Mouse (Mus musculus): ENCODE measurements around the gene Gm10722. TPM values are rescaled to one million over a fixed set of nuclear protein-coding genes. Genes with fewer than 3 reads are reported as not detected.
A peak's percentile ranks its signal among the peaks of the same experiment; 100 is the strongest.
"Not testable (repeated sequence)": the region's sequence is repeated elsewhere in the genome, so short reads cannot be mapped to it uniquely, and the experiment has no call there.

Gm10722 gene
- polyA plus RNA-seq, 1 experiment: not detected

DNA sequence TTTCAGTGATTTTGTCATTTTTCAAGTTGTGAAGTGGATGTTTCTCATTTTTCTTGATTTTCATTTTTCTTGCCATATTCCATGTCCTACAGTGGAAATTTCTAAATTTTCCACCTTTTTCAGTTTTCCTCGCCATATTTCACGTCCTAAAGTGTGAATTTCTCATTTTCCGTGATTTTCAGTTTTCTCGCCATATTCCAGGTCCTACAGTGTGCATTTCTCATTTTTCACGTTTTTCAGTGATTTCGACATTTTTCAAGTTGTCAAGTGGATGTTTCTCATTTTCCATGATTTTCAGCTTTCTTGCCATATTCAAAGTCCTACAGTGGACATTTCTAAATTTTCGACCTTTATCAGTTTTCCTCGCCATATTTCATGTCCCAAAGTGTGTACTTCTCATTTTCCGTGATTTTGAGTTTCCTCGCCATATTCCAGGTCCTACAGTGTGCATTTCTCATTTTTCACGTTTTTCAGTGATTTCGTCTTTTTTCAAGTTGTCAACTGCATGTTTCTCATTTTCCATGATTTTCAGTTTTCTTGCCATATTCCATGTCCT lies 24.3 kb downstream of the Gm10722 start, which contains the start of gene Gm10717:
Gene Gm10717, plus strand, starts transcription at position 506 of the 556 bp plus-strand sequence.
- DNase-seq (ENCODE audit: low read depth): not testable (repeated sequence)

DNA sequence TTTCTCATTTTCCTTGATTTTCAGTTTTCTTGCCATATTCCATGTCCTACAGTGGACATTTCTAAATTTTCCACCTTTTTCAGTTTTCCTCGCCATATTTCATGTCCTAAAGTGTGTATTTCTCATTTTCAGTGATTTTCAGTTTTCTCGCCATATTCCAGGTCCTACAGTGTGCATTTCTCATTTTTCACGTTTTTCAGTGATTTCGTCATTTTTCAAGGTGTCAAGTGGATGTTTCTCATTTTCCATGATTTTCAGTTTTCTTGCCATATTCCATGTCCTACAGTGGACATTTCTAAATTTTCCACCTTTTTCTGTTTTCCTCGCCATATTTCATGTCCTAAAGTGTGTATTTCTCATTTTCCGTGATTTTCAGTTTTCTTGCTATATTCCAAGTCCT lies 24.9 kb downstream of the Gm10722 start:
- DNase-seq (ENCODE audit: low read depth): not testable (repeated sequence)

GRCm38 (mm10) chr9:3026136-3026535 lies 25.4 kb downstream of the Gm10722 start:
- not testable (repeated sequence) for DNase-seq (ENCODE audit: low read depth)

GRCm38 (mm10) chr9:3026741-3027140 lies 26.0 kb downstream of the Gm10722 start:
- not testable (repeated sequence) for DNase-seq (ENCODE audit: low read depth)

GRCm38 (mm10) chr9:3027200-3027599 lies 26.5 kb downstream of the Gm10722 start:
- peak; percentile 0 for DNase-seq (ENCODE audit: low read depth)

GRCm38 (mm10) chr9:3029276-3030000 lies 28.7 kb downstream of the Gm10722 start:
- not testable (repeated sequence) for DNase-seq (ENCODE audit: low read depth)

DNA sequence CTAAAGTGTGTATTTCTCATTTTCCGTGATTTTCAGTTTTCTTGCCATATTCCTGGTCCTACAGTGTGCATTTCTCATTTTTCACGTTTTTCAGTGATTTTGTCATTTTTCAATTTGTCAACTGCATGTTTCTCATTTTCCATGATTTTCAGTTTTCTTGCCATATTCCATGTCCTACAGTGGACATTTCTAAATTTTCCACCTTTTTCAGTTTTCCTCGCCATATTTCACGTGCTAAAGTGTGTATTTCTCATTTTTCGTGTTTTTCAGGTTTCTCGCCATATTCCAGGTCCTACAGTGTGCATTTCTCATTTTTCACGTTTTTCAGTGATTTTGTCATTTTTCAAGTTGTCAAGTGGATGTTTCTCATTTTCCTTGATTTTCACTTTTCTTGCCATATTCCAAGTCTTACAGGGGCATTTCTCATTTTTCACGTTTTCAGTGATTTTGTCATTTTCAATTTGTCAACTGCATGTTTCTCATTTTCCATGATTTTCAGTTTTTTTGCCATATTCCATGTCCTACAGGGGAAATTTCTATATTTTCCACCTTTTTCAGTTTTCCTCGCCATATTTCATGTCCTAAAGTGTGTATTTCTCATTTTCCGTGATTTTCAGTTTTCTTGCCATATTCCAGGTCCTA lies 30.1 kb downstream of the Gm10722 start:
- DNase-seq (ENCODE audit: low read depth): peak; percentile 100

GRCm38 (mm10) chr9:3034299-3034698 lies 33.6 kb downstream of the Gm10722 start, which contains the start of gene Gm17535:
Gene Gm17535, plus strand, starts transcription at chr9:3034599.
- DNase-seq (ENCODE audit: low read depth): not testable (repeated sequence)

- not testable (repeated sequence) for DNase-seq (ENCODE audit: low read depth)
Observed at GRCm38 (mm10) chr9:3036577-3036976, 35.9 kb downstream of the Gm10722 start, which contains the start of gene Gm10715. Gene Gm10715, plus strand, starts transcription at chr9:3036877.

GRCm38 (mm10) chr9:3038161-3038560 lies 37.4 kb downstream of the Gm10722 start:
- peak; percentile 6 for DNase-seq (ENCODE audit: low read depth)

Other genes starting within 250 kb of the Gm10722 start
- gene Gm11168, start 2.4 kb downstream of the Gm10722 start, polyA plus RNA-seq (2012; rRNA removed): not detected in 2 replicates
- not detected in 2 replicates for gene Gm10721, start 12.2 kb downstream of the Gm10722 start, polyA plus RNA-seq (2012; rRNA removed)
- not detected in 2 replicates for gene Gm10720, start 14.7 kb downstream of the Gm10722 start, polyA plus RNA-seq (2012; rRNA removed)
- not detected in 2 replicates for gene Gm10719, start 16.5 kb downstream of the Gm10722 start, polyA plus RNA-seq (2012; rRNA removed)
- gene Gm10718, start 22.6 kb downstream of the Gm10722 start, polyA plus RNA-seq (2012; rRNA removed): not detected in 2 replicates
- not detected in 2 replicates for gene Gm10717, start 24.5 kb downstream of the Gm10722 start, polyA plus RNA-seq (2012; rRNA removed)
- not detected in 2 replicates for gene Gm17535, start 33.7 kb downstream of the Gm10722 start, polyA plus RNA-seq (2012; rRNA removed)
- not detected in 2 replicates for gene Gm10715, start 36.0 kb downstream of the Gm10722 start, polyA plus RNA-seq (2012; rRNA removed)